ENCODE assay signal across 8 mouse cellular contexts in genomic region chr16:17832821-17833220, GRCm38 (mm10). TPM values are rescaled to one million over a fixed set of nuclear protein-coding genes. Genes with fewer than 3 reads are reported as not detected.
DNase-seq lines count a peak whose midpoint lies in the region; ATAC-seq lines count a peak whose summit lies in the region.

Gene B830017H08Rik, plus strand, starts transcription at chr16:17833121.

- no peaks in the 10 kb centered on the region for H3K9me3 ChIP-seq in heart, embryonic 16.5 days (replicated peaks; ENCODE audit: control insufficient read depth, low read length)
- no peaks in the 10 kb centered on the region for H3K9me3 ChIP-seq in hindbrain, embryonic 13.5 days
- H3K9me3 ChIP-seq in midbrain, embryonic 13.5 days = no peaks in the 10 kb centered on the region

- no peak for DNase-seq in heart, adult 11 months
- DNase-seq in spleen, postnatal 10 days (ENCODE audit: low spot score in 2 of 2) = no peak
- no peak for DNase-seq in cerebellum, adult 18-20 months
- DNase-seq in lung, postnatal 10 days = no peak

- peak within 1 kb of the TSS; percentile 65 for H3K9ac ChIP-seq in heart, embryonic 16.5 days (ENCODE audit: low read length)
- peak within 1 kb of the TSS; percentile 89 for H3K9ac ChIP-seq in hindbrain, embryonic 13.5 days
- peak within 1 kb of the TSS; percentile 82 for H3K9ac ChIP-seq in midbrain, embryonic 13.5 days (replicated peaks)

- H3K4me2 ChIP-seq in heart, embryonic 16.5 days (ENCODE audit: low read depth, low read length) = peak within 1 kb of the TSS; percentile 95
- peak within 1 kb of the TSS; percentile 77 for H3K4me2 ChIP-seq in hindbrain, embryonic 13.5 days
- H3K4me2 ChIP-seq in midbrain, embryonic 13.5 days (replicated peaks) = peak within 1 kb of the TSS; percentile 85

- ATAC-seq in heart, embryonic 16.5 days (replicated peaks; ENCODE audit: extremely low read depth, insufficient read depth, low FRiP score) = no peak
- ATAC-seq in hindbrain, embryonic 13.5 days (ENCODE audit: low FRiP score) = no peak; the same call in 1 of the 2 replicates
- ATAC-seq in midbrain, embryonic 13.5 days = no peak

- H3K27me3 ChIP-seq in heart, embryonic 16.5 days (ENCODE audit: control insufficient read depth, insufficient read depth, low read length) = peaks cover 77% of the 10 kb centered on the region
- H3K27me3 ChIP-seq in hindbrain, embryonic 13.5 days = peaks cover 89% of the 10 kb centered on the region
- peaks cover 85% of the 10 kb centered on the region for H3K27me3 ChIP-seq in midbrain, embryonic 13.5 days

- no peaks in the 10 kb centered on the region for H3K36me3 ChIP-seq in heart, embryonic 16.5 days (ENCODE audit: control insufficient read depth, insufficient read depth)
- no peaks in the 10 kb centered on the region for H3K36me3 ChIP-seq in hindbrain, embryonic 13.5 days
- H3K36me3 ChIP-seq in midbrain, embryonic 13.5 days = peaks cover 2% of the 10 kb centered on the region; the same call in 1 of the 2 replicates

- no peaks in the 10 kb centered on the region for H3K4me1 ChIP-seq in heart, embryonic 16.5 days (ENCODE audit: control insufficient read depth, insufficient read depth, low read length)
- no peaks in the 10 kb centered on the region for H3K4me1 ChIP-seq in brown adipose tissue, adult 24 weeks (ENCODE audit: control insufficient read depth, insufficient read depth, insufficient read length, low read length)
- H3K4me1 ChIP-seq in hindbrain, embryonic 13.5 days (replicated peaks) = peaks cover 31% of the 10 kb centered on the region
- peaks cover 29% of the 10 kb centered on the region for H3K4me1 ChIP-seq in midbrain, embryonic 13.5 days (replicated peaks)

- 32% methylated on average over 7 of the region's 7 CpGs for WGBS in heart, embryonic 16.5 days
- 20% methylated on average over 7 of the region's 7 CpGs for WGBS in hindbrain, embryonic 13.5 days
- WGBS in midbrain, embryonic 13.5 days = 21% methylated on average over 7 of the region's 7 CpGs

- H3K27ac ChIP-seq in heart, embryonic 16.5 days (ENCODE audit: low read length) = no peak within 1 kb of the TSS
- H3K27ac ChIP-seq in brown adipose tissue, adult 24 weeks (replicated peaks; ENCODE audit: low read depth, low read length) = no peak within 1 kb of the TSS
- H3K27ac ChIP-seq in hindbrain, embryonic 13.5 days = peak within 1 kb of the TSS; percentile 94
- H3K27ac ChIP-seq in midbrain, embryonic 13.5 days = peak within 1 kb of the TSS; percentile 87

- peak within 1 kb of the TSS; percentile 55 for H3K4me3 ChIP-seq in heart, embryonic 16.5 days (ENCODE audit: low read length)
- H3K4me3 ChIP-seq in brown adipose tissue, adult 24 weeks (ENCODE audit: insufficient read depth, low read depth, low read length) = peak within 1 kb of the TSS; percentile 42
- H3K4me3 ChIP-seq in hindbrain, embryonic 13.5 days = peak within 1 kb of the TSS; percentile 66
- H3K4me3 ChIP-seq in midbrain, embryonic 13.5 days (replicated peaks) = peak within 1 kb of the TSS; percentile 58

RNA-seq across cellular contexts. Expression of gene B830017H08Rik, which starts in this region (rescaled TPM):
- not detected in 2 replicates for polyA plus RNA-seq in heart, embryonic 16.5 days (2015; fragmentation: Nextera tagmentation; extraction: Ambion mirVana)
- not detected in 2 replicates for polyA plus RNA-seq in brown adipose tissue, adult 24 weeks (2012; ENCODE audit: insufficient read depth, insufficient read length, missing spikeins)
- 2.1 and 2.2 TPM in 2 replicates for polyA plus RNA-seq in hindbrain, embryonic 13.5 days (2015; fragmentation: Nextera tagmentation; extraction: Ambion mirVana)
- polyA plus RNA-seq in midbrain, embryonic 13.5 days (2015; fragmentation: Nextera tagmentation; extraction: Ambion mirVana) = 0.54 and 0.70 TPM in 2 replicates

Comparison
In these comparisons a context has a peak if more than half of its experiments do, and no peak if none do; other contexts are left out.
1. H3K27ac ChIP-seq: peak in hindbrain, embryonic 13.5 days (single experiment) and midbrain, embryonic 13.5 days (single experiment); none in heart, embryonic 16.5 days (single experiment) and brown adipose tissue, adult 24 weeks (single experiment).
2. Peak in every context shown above with its lines, with median percentiles within 50 percentile points of each other: H3K4me2 ChIP-seq, H3K4me3 ChIP-seq and H3K9ac ChIP-seq.